Mouse (Mus musculus) urinary bladder, postnatal 25 days (tissue): ENCODE measurements around the gene Khdrbs2.

ENCODE experiments used
- DNase-seq: peaks from one replicate; pipeline ENCODE4 v3.0.0; 2022; ENCODE audit warnings: low spot score

Khdrbs2 gene

DNA sequence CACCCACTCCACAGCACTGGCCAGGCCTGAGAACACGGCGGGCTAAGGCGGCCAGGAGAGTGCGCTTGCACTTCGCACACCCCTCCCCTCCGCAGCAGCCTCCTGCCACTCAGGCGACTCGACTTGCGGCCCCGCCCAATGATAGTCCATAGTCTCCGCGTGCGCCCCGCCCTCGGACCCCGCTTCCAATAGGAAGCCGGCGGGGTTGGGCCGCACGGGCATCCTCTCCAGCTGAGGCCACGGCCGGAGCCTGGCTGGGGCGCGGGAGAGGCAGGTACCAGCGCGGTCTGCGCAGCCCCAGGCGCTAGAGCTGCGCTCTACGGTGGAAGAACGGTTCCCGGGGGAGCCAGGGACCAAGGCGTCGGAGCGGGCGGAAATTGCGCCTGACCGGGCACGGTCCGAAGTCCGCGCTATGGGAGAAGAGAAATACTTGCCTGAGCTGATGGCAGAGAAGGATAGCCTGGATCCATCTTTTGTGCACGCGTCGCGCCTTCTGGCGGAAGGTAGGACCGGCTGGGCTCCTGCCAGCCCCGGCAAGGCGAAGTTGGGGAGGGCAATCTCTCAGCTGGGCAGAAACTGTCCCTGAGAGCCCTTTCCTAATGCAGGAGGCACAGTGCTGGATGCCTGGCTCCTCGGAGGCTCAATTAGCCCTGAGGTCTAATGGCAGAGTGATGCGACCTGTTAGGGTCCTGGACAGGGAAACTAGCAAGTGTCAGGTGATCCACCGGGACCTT is at the start of gene Khdrbs2:
Khdrbs2 (plus strand) TSS at position 209 of the 734 bp plus-strand sequence.
- DNase-seq = peak; percentile 52

DNA sequence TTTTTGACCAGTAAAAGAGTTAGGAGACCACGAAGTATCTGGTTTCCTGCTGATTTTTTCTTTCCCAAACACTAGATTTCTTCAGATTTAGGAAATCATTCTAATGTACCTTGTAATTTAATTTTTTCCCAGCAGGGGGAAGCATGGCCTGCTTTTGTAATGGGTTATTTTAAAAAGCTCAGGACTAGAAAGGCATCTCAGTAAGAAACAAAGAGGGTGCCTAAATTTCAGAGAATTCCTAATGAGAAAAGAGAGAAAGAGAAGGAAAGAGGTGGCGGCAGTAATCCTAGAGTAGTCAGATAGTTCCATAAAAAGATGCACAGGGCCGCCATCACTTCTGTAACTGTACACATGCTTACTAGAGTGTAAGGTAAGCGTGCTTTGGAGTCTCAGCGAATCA is 2.1 kb downstream of the Khdrbs2 start:
- no peak for DNase-seq

DNA sequence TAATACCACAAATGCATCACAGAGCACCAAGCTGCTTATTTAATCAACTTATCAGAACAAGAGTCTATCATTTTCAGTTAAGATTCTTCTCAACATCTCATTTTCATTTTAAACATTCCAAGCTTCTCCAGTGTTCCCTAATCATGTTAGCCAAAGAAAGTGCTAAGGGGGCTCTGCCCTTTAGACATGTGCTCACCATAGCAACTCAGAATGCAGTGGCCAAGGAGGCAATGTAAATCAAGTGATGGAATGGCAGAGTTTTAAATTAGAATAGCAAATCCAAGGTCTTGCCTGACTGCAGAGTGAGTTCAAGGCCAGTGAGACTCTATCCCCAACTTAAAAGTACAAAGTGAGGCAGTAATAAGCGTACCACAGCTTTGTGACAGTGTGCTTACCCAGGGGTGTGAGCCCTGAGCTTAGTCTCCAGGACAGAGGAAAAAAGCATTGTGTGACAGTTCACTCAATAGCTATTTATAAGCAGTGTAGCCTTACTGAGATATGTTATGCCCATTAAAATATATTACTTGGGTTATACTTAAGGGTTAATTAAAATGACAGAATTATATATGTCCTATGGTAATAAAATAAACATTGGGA is 27.2 kb downstream of the Khdrbs2 start:
- DNase-seq = no peak

DNA sequence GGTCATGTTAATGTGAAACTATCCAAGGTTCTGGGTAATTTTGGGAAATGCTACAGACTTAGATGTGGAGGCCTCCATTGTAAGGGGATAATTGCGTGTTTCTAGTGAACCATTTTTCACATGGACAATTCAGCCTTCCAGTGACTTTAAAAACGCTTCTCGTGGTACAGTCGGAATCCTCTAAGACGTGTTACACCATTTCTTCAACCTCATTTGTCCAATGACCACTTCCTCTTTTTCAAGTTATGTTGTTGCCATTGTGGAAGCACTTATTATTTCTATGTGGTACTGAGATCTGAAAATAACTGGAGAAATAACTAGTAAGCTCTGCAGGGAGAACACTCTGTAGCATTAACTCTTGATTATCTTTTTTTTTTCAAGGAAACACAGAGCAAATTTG is 75.9 kb downstream of the Khdrbs2 start:
- DNase-seq = no peak

DNA sequence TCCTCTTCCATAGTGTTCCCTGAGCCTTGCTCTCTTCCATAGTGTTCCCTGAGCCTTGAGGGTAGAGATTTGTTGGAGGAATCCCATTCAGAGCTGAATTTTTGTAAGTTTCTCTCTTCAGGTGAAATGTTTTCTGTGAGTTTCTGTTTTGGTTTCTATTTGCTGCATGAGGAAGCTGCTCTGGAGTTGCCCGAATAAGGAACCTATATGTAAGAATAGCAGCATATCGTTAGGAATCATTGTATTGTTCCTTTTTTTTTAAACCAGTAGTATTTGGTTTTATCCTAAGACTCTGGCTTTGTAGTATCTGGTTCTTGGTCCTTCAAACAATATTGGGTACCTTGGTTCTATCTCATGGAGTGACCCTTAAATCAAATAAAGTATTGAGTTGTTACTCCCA is 77.1 kb downstream of the Khdrbs2 start:
- no peak for DNase-seq

DNA sequence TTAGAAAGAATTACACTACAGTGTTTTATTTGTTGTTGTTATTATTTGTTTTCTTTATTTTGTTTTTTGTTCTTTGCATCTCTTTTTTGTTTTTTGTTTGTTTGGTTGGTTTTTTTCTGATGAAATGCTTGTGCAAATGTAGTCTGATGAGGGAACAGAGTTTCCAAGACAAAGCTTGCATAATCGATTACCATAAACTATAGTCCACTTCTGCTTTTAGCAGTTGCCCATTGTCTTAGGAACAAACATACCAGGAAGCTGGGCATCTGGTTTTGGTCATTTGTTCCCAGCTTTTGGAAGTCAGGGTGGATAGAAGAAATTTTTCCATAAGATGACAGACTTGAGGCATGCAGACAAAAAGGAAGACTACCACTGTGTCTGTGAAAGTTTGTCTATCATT is 77.8 kb downstream of the Khdrbs2 start:
- no peak for DNase-seq

DNA sequence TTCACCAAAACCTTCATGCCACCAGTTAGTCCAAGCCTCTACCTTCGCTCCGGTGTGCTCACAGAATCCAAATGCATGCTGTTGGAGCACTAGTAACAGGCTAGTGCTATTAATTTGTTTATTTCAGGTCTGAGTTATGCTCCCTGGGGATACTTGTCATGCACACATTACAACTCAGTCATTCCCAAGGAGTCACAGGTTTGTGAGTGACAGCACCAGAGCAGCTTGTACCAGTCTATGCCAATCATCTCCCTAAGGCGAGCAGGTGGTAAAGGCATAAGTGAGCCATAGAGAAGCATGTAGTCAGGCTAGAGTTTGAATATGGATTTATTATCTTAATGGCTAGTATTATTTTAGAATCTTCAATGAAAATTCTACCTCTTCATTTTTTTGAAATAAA is 86.4 kb downstream of the Khdrbs2 start:
- DNase-seq = no peak

DNA sequence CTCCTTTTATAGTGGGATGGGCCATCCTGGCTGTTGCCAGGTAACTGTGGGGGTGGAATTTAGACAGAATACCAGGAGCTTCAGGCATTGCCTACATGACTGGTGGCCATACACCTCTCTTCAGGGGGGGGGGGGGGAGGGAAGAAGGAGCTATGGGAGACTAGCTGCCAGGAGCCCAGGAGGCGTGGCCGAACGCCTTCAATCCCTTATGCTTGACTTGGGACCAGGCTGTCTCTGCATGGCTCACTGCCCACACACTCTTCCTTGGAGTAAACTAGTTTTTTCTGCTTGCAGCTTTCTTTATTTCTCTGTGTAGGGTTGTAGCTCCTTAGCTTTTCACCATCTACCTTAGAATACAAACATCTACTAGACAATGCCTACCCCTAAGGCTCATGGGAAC is 98.0 kb downstream of the Khdrbs2 start:
- DNase-seq = no peak

DNA sequence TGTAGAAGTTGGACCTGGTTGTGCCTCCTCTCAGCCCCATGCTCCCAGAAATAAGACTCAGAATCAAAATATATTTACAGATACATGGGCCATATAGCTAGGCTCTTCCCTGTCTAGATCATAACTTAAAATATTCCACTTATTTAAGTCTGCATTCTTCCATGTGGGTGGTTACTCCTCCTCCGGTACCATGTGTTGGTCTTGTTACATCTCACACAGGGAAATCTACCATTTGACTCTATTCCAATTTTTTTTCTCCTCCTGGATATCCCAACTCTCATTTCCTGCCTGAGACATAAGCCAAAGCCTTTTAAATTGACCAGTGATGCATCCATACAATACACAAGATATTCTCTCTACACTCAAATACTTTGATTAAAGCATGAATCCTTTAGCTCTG is 122.2 kb downstream of the Khdrbs2 start:
- DNase-seq = no peak

DNA sequence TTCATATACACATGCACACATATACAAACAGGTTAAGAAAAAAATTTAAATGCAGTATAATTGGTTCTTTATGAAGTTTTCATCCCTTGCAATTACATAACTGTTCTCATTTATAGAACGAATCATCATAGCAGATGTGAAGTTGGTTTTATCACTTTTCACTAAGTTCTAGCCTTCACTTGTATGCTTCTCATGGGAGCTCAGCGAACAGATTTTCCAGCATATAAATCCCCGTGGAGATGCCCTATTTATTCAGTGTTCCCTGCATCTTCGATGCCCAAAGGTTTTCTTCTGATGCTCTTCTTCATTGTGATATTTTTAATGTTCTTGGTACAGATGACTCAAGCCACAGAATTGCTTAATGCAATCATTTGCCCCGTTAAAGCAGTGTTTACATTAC is 128.9 kb downstream of the Khdrbs2 start:
- DNase-seq = no peak

DNA sequence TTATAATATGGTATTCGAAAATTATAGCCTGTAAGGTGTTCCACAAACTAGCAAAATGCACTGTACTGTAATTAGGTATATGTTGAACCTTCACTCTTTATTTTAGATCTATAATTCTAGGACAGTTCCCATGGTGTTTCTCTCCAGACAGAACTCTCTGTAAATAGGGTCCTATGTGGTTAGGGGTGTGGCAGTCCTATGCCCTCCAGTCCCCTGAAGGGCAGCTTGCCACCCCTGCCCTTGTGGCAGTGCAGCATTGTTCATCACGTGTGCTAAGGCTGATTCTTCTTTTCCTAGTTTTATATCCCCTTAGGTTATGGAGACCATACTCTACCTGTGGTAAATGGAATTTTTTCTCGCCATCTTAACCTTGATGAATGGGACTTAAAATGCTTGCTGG is 136.6 kb downstream of the Khdrbs2 start:
- no peak for DNase-seq

DNA sequence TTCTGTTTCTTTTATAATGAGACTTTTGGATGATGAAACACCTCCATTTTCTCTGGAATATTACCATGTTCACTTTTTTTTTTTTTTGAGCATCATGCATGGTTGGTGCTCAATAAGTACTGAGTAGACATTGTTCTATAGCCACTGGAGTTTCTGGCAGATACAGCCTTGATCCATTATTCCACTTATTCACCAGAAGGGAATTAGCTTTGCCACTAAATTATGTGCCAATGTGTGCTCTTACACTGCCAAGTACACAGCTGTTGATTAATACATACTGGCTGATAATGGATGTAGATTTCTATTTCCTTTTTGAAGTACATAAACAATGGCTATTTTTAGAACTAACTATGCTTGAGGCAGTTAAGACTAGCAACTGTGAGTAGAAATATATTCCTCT is 137.1 kb downstream of the Khdrbs2 start:
- no peak for DNase-seq

DNA sequence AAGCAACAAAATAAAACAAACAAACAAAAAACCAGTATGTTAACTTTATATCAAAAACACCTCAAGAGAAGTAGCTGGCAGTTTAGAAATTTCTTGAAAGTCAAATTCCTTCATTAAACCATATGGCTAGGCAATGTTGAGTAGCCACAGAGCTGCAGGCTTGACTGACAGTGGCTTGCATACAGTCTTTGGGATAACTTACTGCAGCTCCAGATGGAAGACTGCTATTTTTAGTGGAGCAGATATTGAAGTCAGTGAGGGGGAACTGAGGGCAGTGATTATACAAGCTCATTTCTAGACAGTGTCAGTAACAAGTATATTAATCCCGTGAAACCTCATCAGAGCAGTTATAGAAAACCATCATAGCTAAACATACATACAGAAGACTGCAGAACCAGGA is 166.6 kb downstream of the Khdrbs2 start:
- DNase-seq = no peak

DNA sequence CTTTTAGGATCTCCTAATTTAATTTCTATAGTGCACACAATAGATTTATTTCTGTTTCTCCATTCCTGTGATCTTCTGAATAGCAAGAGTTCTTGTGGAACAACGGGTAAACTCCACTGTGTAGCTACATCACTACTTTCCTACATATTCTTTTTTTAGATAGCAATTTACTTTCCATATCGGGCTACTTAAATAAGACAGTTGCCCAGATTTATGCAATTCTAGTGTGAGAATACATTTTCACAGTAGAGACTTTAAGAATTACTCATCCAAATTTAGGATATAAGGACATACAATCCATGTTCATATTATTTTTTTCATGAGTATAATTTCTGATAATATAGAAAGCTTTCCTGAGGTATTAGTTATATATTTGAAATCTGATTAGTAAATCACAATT is 175.0 kb downstream of the Khdrbs2 start:
- no peak for DNase-seq

DNA sequence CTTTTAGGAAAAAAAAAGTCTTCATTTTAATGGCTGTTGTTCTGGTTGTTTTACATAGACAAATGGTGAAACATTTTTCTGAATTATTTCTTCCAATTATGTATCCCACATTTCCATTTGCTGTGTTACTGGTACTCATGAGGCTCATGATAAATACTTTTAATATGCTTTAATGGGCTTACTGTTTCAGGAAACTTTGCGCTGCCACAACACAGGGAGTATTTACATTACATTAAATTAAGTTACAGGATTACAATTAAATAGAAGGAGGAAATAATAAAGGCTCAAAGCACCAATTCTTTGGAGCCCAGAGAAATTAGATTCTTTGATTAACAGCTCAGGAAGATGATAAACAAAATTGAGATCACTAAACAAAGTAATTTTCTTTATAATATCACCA is 179.6 kb downstream of the Khdrbs2 start:
- DNase-seq = no peak

DNA sequence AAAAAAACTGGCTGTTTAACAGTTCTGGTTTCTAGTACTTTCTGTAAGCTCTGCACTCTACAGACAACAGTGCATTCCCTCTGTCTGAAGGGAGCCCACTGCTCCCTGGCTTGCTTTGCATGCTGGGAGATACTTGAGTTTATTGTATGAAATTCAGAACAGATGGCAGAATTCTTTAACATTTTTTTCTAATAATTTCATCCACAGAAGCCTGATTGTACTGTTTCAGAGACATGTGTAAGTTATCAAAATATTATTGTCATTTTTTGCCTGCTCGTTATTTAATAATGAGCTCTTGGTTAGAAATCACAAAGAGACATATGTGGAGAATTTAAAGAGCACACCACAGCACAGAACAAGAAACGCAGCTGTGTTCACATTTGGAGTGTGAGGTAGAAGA is 191.0 kb downstream of the Khdrbs2 start:
- no peak for DNase-seq

DNA sequence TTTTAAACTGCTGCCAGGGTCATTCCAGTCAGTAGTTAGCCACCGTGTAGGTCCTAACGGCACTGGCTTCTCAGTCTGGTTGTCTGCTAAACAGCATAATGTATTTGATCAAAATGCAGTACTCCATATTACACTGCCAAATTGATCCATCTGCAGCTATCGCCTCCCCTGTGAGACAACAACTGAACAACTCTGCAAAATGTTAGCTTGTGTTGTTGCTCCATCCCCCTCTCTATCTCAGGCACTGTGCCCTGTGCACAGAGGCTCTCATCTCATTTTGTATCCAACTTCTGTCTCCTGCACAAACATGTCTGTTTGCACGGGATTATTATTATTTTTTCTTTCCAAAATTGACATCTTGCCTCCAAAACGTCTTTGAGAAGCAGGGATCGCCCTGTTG is 225.0 kb downstream of the Khdrbs2 start:
- no peak for DNase-seq

DNA sequence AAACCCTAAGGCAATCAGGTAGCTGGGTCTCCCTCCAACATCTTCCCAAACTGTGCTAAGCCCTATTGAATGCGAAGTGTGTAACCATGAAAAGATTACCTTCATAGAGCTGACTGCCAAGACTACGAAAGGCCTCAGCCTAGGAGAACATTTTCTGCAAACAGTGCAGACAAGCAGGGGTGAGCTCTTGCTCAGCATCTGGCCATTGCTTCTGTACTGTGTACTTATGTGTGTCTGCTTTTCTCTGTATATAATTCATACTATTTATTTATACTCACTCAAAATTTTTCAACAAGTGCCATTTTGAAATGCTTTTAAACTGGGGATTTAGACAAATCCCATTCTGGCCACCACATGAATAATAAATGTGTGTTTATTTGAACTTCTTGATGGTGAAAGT is 235.1 kb downstream of the Khdrbs2 start:
- no peak for DNase-seq

DNA sequence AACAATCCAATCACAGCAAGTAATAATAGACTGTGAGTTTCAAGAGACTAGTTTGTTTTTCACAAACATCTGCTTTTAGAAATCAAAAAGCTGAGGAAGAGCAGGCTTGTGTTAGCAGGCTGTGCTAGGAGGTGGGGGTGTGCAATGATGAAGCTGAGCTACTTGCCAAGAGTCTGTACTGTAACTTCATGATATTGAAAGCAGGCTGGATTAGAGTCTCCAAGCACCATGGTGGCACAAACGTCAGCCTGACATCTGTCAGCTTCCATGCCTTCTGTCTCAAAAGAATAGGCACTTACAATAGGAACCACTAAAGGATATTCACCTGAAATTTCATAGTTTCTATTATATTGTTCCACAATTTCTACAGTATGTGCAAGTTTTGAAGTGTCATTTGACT is 255.9 kb downstream of the Khdrbs2 start:
- no peak for DNase-seq

DNA sequence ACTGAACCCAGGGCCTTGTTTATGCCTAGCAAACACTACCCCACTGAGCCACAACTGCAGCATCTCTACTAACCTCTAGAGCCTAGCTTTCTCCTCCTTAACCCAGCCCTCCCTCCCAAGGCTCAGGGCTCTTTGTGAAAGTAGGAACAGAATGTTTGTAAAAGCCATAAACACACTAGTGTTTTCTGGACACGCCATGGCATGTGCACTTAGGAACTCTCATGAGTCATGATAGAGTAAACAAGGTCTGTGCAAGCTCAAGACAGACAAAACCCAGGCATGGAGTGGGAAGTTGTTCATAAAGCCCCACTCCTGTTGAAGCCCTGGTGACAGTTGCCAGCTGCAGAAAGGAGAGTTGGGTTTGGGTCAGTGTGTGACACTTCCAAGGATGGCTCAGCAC is 257.0 kb downstream of the Khdrbs2 start:
- no peak for DNase-seq

DNA sequence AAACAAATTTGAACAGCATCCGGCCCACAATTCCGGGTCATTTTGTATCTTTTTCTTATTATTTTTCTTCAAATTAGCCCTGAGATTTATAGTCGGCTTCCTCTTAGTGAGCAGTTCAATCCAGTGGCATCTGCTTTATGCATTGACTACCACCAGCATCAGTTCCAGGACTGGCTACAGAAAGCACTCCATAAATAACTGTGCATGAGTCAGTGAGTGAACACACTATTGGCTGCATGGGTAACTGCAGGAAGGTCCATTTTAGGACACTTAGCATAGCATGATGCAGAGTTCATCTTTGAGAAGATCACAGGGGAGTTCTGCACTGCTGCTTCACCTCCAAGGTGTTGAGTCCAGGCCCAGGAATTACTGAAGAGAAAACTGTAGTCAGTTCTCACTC is 258.0 kb downstream of the Khdrbs2 start:
- no peak for DNase-seq

DNA sequence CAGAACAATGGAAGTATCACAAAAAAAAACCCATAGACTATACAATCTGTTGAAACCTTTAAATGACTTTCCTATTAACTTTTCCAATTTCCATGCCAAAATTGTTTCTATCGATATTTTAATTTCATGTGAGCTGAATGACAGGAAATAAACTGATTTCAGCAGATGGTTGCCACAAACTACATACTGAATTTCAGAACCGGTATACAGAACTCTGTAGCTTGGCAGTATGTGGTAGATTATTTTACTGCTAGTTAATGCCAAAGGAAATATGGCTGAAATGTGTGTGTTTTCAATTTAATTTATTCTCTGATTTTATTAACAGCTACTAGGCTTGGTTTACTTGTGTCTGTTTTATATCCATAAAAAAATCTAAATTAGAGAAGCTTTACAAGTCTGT is 260.6 kb downstream of the Khdrbs2 start:
- no peak for DNase-seq

DNA sequence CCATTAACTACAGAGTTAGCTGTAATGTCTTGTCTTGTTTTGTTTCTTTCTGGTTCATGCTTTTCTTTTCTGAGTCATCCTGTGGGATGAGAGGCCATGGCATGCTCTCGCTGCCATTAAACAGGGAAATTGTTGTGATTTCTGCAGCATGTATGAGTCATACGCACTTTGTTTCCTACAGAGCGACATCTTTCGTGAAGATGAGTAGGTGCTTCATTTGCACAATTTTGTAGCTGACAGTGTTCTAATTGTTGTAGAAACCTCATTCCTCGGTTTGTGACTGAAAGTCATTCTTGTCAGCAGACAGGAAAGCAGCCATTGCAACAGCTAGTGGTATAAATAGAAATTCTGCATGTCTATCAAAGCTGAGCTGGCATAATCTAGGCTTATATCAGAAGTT is 271.4 kb downstream of the Khdrbs2 start:
- no peak for DNase-seq

DNA sequence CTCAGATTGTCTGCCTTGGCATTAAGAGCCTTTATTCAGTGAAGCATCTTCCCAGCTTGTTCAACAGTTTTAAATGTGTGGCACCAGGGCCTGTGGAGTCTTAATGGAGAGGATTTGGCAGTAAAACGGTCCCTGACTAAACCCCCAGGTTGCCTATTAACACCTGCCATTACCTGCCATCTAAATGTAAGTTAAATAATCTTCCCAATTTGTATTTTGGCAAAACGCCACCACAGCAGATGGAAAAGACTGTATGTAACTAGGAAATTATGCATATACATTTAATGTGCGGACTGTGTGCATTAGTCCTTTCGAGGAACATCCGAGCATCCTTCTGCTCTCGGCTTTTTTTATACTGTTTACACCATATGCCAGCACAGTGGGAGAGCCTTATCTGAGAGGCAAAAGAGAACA is 290.6 kb downstream of the Khdrbs2 start:
- DNase-seq = no peak
